Mouse (Mus musculus): ENCODE measurements around the gene Usb1. TPM values are rescaled to one million over a fixed set of nuclear protein-coding genes. Genes with fewer than 3 reads are reported as not detected.

Usb1 gene
- 34.4 and 36.9 TPM in 2 replicates for polyA plus RNA-seq (2015; fragmentation: Nextera tagmentation; extraction: Ambion mirVana)

GRCm38 (mm10) chr8:95331720-95332436, at the start of gene Usb1, which contains the start of gene Zfp319:
TSS of gene Usb1 (plus strand) at chr8:95332284.
TSS of gene Zfp319 (minus strand) at chr8:95331950.
- Histone ChIP-seq H3K4me3 (replicated peaks) (peak within 1 kb of the TSS; percentile 85), H3K4me1 (replicated peaks) (peaks cover 31% of the 10 kb centered on the region), H3K4me2 (replicated peaks) (peak within 1 kb of the TSS; percentile 85), H3K27ac (peak within 1 kb of the TSS; percentile 92), H3K9me3 (no peaks in the 10 kb centered on the region), H3K27me3 (no peaks in the 10 kb centered on the region), H3K36me3 (peaks cover 36% of the 10 kb centered on the region), H3K9ac (replicated peaks) (peak within 1 kb of the TSS; percentile 98)
- WGBS: under 1% methylated on average over 77 of the region's 80 CpGs
- peak; percentile 94 for ATAC-seq

GRCm38 (mm10) chr8:95289066-95289650, 42.9 kb upstream of the Usb1 start:
- H3K4me3 ChIP-seq (replicated peaks): no peak overlapping the region
- no peaks in the 10 kb centered on the region for H3K27me3 ChIP-seq
- H3K36me3 ChIP-seq: no peaks in the 10 kb centered on the region
- WGBS: 76% methylated on average over 6 of the region's 6 CpGs
- no peaks in the 10 kb centered on the region for H3K9me3 ChIP-seq
- H3K9ac ChIP-seq (replicated peaks): no peak overlapping the region
- no peaks in the 10 kb centered on the region for H3K4me1 ChIP-seq (replicated peaks)
- no peak overlapping the region for H3K4me2 ChIP-seq (replicated peaks)
- no peak for ATAC-seq
- no peak overlapping the region for H3K27ac ChIP-seq

GRCm38 (mm10) chr8:95293172-95293571, 38.9 kb upstream of the Usb1 start:
- ATAC-seq: 0 out of 2 replicates have a peak, but pooled peaks have one; percentile 6
- Histone ChIP-seq H3K27me3 (no peaks in the 10 kb centered on the region), H3K4me3 (replicated peaks) (no peak overlapping the region), H3K9ac (replicated peaks) (no peak overlapping the region), H3K4me1 (replicated peaks) (no peaks in the 10 kb centered on the region), H3K27ac (no peak overlapping the region), H3K4me2 (replicated peaks) (no peak overlapping the region), H3K36me3 (no peaks in the 10 kb centered on the region), H3K9me3 (no peaks in the 10 kb centered on the region)
- WGBS: 89% methylated on average over 11 of the region's 11 CpGs

DNA sequence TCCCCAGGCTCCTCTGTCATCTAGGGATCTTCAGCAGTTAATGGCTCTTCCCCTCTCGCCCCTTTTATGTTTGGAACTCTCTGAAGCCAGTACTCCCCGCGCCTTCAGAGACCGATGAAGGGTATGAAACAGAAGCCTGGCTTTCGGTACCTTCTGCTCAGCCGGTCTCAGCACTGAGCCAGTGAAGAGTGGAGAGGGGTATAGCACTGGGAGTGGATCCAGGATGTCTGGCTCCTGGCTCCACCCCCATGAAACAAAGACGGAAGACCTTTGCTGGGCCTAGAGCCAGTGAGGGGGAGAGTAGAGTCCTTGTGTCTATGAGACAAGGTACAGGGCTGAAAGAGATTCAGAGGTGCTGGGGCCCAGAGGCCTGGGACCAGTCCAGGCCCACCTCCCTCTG, 38.2 kb upstream of the Usb1 start:
- H3K4me1 ChIP-seq (replicated peaks): no peaks in the 10 kb centered on the region
- no peaks in the 10 kb centered on the region for H3K36me3 ChIP-seq
- no peak overlapping the region for H3K4me2 ChIP-seq (replicated peaks)
- no peaks in the 10 kb centered on the region for H3K27me3 ChIP-seq
- H3K9me3 ChIP-seq: no peaks in the 10 kb centered on the region
- 76% methylated on average over 7 of the region's 7 CpGs for WGBS
- no peak overlapping the region for H3K9ac ChIP-seq (replicated peaks)
- ATAC-seq: 0 out of 2 replicates have a peak, but pooled peaks have one; percentile 34
- no peak overlapping the region for H3K4me3 ChIP-seq (replicated peaks)
- no peak overlapping the region for H3K27ac ChIP-seq

DNA sequence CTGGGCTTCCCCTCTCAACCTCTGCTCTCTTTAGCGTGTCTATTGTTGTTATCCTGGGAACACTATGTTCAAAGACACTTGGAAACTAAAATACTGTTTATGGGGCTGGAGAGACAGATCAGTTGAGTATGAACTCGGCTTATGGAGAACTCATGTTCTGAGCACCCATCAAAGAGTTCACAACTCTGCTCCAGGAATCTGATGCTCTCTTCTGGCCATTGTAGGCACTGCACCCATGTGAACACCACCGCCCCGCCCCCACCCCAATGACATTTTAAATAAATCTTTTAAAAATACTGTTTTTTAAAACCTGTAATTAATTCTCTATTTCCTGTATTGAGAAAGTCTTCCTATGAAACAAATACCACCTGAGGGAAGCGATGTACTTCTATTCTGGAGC, 29.7 kb upstream of the Usb1 start:
- H3K27me3 ChIP-seq: no peaks in the 10 kb centered on the region
- no peak overlapping the region for H3K9ac ChIP-seq (replicated peaks)
- H3K36me3 ChIP-seq: no peaks in the 10 kb centered on the region
- no peaks in the 10 kb centered on the region for H3K9me3 ChIP-seq
- H3K27ac ChIP-seq: no peak overlapping the region
- 21% methylated on average over 5 of the region's 5 CpGs for WGBS
- no peak overlapping the region for H3K4me3 ChIP-seq (replicated peaks)
- H3K4me2 ChIP-seq (replicated peaks): no peak overlapping the region
- ATAC-seq: no peak
- no peaks in the 10 kb centered on the region for H3K4me1 ChIP-seq (replicated peaks)

- Histone ChIP-seq H3K27me3 (no peaks in the 10 kb centered on the region), H3K36me3 (no peaks in the 10 kb centered on the region), H3K9me3 (no peaks in the 10 kb centered on the region), H3K9ac (replicated peaks) (no peak overlapping the region), H3K4me3 (replicated peaks) (no peak overlapping the region), H3K4me2 (replicated peaks) (no peak overlapping the region), H3K27ac (no peak overlapping the region), H3K4me1 (replicated peaks) (peaks cover 8% of the 10 kb centered on the region)
- WGBS: 80% methylated on average over 4 of the region's 4 CpGs
- ATAC-seq: no peak
Observed at GRCm38 (mm10) chr8:95305526-95305925, 26.6 kb upstream of the Usb1 start.

DNA sequence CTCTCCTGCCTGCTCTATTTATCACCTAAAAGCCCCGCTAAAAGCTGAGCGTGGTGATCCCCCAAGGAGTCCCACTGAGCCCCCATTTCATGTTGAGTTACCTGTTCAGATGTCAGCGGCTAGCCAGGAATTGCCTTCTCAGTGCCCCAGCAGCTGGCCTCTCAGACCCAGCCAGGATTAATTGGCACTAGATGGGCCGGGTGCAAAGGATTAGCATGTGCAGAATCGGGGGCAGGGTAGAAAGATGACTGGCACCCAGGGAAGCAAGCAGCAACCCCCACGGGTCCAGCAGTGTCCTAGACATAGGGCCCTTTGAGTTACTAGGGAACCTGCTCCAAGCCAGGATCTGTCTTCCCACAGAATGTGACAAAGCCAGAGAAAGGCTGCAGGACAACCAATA, 25.7 kb upstream of the Usb1 start, which contains the start of gene Cngb1:
Gene Cngb1 (minus strand): TSS at position 155 of the 400 bp plus-strand sequence.
- Histone ChIP-seq H3K27ac (no peak within 1 kb of the TSS), H3K36me3 (no peaks in the 10 kb centered on the region), H3K9me3 (no peaks in the 10 kb centered on the region), H3K4me2 (replicated peaks) (no peak within 1 kb of the TSS), H3K27me3 (no peaks in the 10 kb centered on the region), H3K9ac (replicated peaks) (no peak within 1 kb of the TSS), H3K4me3 (replicated peaks) (no peak within 1 kb of the TSS), H3K4me1 (replicated peaks) (peaks cover 17% of the 10 kb centered on the region)
- 50% methylated on average over 6 of the region's 6 CpGs for WGBS
- ATAC-seq: no peak

GRCm38 (mm10) chr8:95310342-95310970, 21.6 kb upstream of the Usb1 start, which contains the start of gene Tepp:
TSS of gene Tepp (plus strand) at chr8:95310566.
- WGBS: 19% methylated on average over 6 of the region's 6 CpGs
- no peaks in the 10 kb centered on the region for H3K27me3 ChIP-seq
- no peaks in the 10 kb centered on the region for H3K9me3 ChIP-seq
- peak within 1 kb of the TSS; percentile 20; the same call in 1 of the 2 replicates for H3K27ac ChIP-seq
- H3K9ac ChIP-seq (replicated peaks): no peak within 1 kb of the TSS
- peaks cover 19% of the 10 kb centered on the region for H3K4me1 ChIP-seq (replicated peaks)
- peak within 1 kb of the TSS; percentile 26 for H3K4me2 ChIP-seq (replicated peaks)
- H3K4me3 ChIP-seq (replicated peaks): no peak within 1 kb of the TSS
- H3K36me3 ChIP-seq: no peaks in the 10 kb centered on the region
- peak; percentile 73 for ATAC-seq

GRCm38 (mm10) chr8:95312836-95313235, 19.2 kb upstream of the Usb1 start:
- H3K36me3 ChIP-seq: no peaks in the 10 kb centered on the region
- no peak overlapping the region for H3K9ac ChIP-seq (replicated peaks)
- ATAC-seq: no peak
- peaks cover 19% of the 10 kb centered on the region for H3K4me1 ChIP-seq (replicated peaks)
- WGBS: 71% methylated on average over 18 of the region's 18 CpGs
- no peak overlapping the region for H3K4me2 ChIP-seq (replicated peaks)
- H3K27ac ChIP-seq: no peak overlapping the region
- H3K4me3 ChIP-seq (replicated peaks): no peak overlapping the region
- no peaks in the 10 kb centered on the region for H3K9me3 ChIP-seq
- no peaks in the 10 kb centered on the region for H3K27me3 ChIP-seq

GRCm38 (mm10) chr8:95313857-95314256, 18.2 kb upstream of the Usb1 start:
- H3K4me3 ChIP-seq (replicated peaks): no peak overlapping the region
- no peaks in the 10 kb centered on the region for H3K9me3 ChIP-seq
- H3K27ac ChIP-seq: no peak overlapping the region
- no peaks in the 10 kb centered on the region for H3K36me3 ChIP-seq
- H3K27me3 ChIP-seq: peaks cover under 1% of the 10 kb centered on the region; the same call in 1 of the 2 replicates
- H3K4me1 ChIP-seq (replicated peaks): peaks cover 19% of the 10 kb centered on the region
- H3K9ac ChIP-seq (replicated peaks): no peak overlapping the region
- 87% methylated on average over 6 of the region's 6 CpGs for WGBS
- no peak overlapping the region for H3K4me2 ChIP-seq (replicated peaks)
- ATAC-seq: no peak

DNA sequence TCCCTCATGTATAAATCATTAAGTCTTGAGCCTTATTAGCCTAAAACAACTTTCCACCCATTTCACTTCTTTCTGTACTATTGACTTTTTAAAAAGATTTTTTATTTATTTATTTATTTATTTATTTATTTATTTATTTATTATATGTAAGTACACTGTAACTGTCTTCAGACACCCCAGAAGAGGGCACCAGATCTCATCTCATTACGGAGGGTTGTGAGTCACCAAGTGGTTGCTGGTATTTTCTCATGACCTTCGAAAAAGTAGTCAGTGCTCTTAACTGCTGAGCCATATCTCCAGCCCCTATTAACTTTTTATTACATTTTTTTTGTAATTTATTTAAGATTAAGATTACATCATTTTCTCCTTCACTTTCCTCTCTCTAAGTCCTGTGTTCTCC, 17.4 kb upstream of the Usb1 start:
- 81% methylated on average over 2 of the region's 2 CpGs for WGBS
- H3K9me3 ChIP-seq: no peaks in the 10 kb centered on the region
- ATAC-seq: no peak
- H3K4me1 ChIP-seq (replicated peaks): peaks cover 16% of the 10 kb centered on the region
- H3K4me2 ChIP-seq (replicated peaks): no peak overlapping the region
- H3K27me3 ChIP-seq: peaks cover 7% of the 10 kb centered on the region
- H3K36me3 ChIP-seq: no peaks in the 10 kb centered on the region
- no peak overlapping the region for H3K4me3 ChIP-seq (replicated peaks)
- H3K9ac ChIP-seq (replicated peaks): no peak overlapping the region
- H3K27ac ChIP-seq: no peak overlapping the region

DNA sequence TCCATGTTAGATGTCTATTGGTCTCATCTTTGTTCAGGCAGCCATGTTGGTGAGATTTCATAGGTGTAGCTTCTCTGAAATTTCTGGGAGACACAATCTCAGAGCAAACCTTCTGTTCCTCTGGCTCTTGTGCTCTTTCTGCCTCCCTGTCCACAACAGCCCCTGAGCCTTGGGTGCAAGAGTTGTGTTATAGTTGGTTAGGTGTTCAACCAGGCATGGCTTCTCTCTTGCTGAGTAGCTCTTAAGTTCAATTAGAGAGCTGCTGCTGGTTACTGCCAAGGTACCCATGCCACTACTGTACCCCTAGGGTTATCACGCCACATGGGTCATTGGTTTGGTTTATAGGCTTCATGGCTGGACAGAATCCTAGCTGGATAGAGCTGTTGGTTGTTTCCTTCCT, 16.7 kb upstream of the Usb1 start:
- 88% methylated on average over 1 of the region's 1 CpGs for WGBS
- H3K4me2 ChIP-seq (replicated peaks): no peak overlapping the region
- peaks cover 11% of the 10 kb centered on the region for H3K27me3 ChIP-seq
- no peaks in the 10 kb centered on the region for H3K36me3 ChIP-seq
- no peak overlapping the region for H3K27ac ChIP-seq
- no peaks in the 10 kb centered on the region for H3K9me3 ChIP-seq
- H3K4me1 ChIP-seq (replicated peaks): peaks cover 17% of the 10 kb centered on the region
- ATAC-seq: no peak
- no peak overlapping the region for H3K4me3 ChIP-seq (replicated peaks)
- no peak overlapping the region for H3K9ac ChIP-seq (replicated peaks)
